Mouse (Mus musculus) adipocyte (in vitro differentiated cells): ENCODE data around the gene Ifng.

Source experiments
- DNase-seq: peaks from one replicate; pipeline ENCODE4 v3.0.0-alpha.2; 2016; ENCODE audit warnings: low spot score

Gene Ifng

GRCm38 (mm10) chr10:118480118-118480517, 39.3 kb downstream of the Ifng start:
- no peak for DNase-seq

GRCm38 (mm10) chr10:118480793-118481192, 39.9 kb downstream of the Ifng start:
- no peak for DNase-seq

DNA sequence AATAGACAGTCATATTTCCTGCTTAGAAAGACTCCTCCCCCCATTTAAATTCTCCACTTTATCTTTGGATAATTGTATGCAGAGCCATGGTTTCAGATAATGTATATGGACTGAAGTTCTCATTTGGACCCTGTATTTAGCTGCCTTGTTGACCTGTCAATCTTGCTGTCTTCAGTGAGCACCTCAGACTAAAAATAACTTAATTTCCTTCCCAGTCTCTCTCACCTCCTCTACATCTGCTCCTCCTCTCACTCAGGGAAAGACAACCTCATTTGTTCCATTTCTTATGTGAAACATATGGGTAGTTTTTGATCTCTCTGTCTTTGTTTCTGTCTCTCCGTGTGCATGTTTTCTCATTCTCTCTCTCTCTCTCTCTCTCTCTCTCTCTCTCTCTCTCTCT, 53.3 kb downstream of the Ifng start:
- DNase-seq: no peak

- DNase-seq: no peak
Measured at GRCm38 (mm10) chr10:118495362-118495761, 54.5 kb downstream of the Ifng start.
